Mouse (Mus musculus): Measurements from ENCODE around the gene Pip5kl1.

Gene Pip5kl1

DNA sequence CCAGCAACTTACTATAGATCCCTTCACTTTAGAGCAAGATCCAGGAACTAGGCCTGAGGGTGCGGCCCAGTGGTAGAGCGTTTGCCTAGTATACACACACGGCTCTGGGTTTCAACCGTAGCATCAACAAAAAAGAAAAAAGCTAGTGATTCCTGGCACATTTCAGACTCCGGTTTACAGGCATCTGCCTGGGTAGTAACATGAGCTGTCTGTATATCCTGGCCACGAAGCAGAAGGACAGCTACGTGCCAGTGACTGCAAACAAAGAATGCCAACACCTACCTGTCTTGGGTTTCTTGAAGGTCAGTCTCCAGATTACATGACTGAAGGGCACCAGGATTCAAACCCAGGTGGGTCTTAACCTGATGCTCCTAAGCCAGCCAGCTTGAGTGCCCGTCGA, 25.4 kb upstream of the Pip5kl1 start:
- DNase-seq = no peak

DNA sequence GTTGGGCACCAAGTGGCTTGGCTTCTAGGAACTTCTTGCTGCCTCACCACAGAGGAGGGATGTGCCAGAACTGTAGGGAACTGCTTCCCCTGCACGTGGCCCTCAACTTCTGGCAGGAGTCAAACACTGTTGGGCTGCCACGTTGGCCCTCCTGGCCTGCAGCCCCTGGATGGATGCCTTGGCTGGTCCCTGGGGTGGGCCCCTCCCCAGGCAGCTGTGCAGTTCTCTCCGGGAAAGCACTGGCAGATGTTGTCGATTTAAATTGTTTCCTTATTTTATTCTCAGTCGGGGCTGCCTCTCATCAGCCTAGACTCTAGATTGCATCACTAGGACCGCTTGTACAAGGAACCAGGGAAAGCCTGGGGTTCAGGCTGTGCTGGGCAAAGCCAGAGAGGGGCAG, 24.8 kb upstream of the Pip5kl1 start:
- no peak for DNase-seq

DNA sequence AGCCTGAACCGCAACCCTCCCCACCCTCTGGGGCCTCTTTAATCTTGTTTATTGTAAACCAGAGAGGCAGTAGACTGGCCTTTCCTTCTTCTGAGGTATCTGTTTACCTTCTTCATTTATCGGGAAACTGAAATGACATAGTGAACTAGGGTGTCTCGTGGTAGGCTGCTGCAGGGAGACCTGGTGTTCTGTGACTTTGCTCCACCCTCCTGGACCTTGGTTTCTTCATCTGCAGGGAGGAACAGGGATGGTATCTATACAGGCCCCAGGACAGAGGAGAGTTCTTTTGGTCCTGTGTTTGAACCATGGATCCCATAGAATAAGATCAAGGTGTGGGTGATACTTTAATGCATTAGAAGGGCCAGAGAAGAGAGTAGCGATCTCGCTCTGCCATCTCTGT, 23.4 kb upstream of the Pip5kl1 start:
- no peak for DNase-seq

DNA sequence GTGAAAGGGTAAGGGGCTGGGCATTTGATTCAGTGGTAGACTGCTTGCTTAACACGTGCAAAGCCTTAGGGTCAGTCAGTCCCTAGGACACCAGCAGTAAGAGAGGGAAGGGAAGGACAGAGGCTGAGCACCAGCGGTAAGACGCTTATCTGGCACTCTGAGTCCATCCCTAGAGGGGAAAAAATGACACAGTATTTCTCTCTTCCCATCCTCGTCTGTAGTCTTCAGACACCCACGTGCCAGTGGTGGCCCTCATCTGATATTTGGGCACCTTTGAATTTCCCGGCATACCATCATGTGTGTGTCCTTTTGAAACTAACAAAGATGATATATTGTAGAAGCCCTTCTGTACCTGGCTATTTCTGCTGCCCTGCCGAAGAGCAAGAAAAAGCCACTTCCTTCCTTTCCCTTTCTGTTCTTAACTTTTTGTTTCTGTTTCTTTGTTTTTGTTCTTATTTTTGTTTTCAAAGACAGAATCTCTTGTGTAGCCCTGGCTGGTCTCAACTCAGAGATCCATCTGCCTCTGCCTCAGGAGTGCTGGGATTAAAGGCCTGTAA, 20.9 kb upstream of the Pip5kl1 start:
- no peak for DNase-seq

GRCm38 (mm10) chr2:32555484-32555883, 19.1 kb upstream of the Pip5kl1 start:
- DNase-seq = no peak

DNA sequence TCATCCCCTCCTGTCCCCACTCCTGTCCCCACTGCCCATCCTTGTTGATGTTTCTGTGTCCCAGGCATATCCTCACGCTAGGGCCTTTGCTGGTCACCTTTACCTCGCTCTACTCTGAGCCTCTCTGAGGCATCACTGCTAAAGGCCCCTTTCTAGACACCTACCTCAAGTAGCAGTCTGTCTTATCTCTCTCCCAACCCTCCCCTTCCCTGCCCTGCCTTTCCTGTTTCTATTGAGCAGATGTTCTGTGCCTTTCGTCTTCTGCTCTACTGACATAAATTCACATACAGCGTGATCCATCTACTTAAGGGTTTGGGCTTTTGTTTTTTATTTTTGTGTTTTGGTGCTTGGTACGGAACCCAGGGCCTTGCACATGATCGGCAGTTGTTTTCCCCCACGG, 18.6 kb upstream of the Pip5kl1 start:
- DNase-seq = no peak

- DNase-seq = no peak
These were observed 15.0 kb upstream of the Pip5kl1 start for GRCm38 (mm10) chr2:32559570-32559969.

DNA sequence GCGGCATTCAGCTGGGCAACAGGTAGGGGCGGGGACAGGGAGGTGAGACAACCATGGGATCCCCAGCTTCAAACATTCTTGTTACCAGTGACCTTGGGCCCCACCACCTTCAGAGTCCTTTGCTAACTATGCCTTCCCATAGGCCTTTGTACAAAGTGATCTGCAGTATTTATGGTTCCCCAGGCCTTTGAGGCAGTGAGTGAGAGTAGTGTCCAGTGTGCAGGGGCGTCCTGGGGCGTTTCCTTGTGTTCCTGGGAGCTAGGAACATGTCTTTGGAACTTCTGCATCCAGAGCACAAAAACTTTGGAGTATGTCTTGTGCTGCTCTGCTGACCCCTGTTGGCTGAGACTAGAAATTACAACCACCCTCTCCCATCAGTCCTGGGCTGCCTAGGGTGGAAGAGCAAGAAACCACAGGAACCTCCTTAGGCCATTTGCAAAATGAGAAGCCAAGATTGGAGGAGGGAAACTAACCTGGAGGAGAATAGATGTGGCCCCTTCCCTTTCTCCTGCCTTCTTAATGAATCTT, 8.0 kb upstream of the Pip5kl1 start:
- DNase-seq = peak; percentile 63

DNA sequence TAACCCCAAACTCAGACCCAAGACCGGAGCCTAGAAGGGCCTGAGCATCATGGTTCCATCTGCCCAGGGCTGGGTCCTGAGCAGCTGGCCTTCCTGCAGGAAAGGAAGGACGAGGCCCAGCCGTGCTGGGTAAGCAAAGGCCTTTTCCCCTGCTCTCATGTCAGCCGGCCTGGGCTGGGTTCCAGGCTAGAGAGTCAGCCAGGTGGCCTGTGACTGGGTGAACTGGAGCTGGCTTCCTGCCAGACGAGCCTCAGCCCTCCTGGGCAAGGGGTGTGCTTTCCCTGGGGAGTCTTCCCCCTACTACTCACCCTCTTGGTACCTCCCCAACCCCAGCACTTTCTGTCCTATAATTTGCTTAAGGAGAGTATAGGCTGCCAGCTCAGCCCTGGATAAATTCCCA, 6.4 kb upstream of the Pip5kl1 start:
- no peak for DNase-seq

GRCm38 (mm10) chr2:32568941-32569340, 5.7 kb upstream of the Pip5kl1 start:
- no peak for DNase-seq

GRCm38 (mm10) chr2:32570698-32571494, 3.7 kb upstream of the Pip5kl1 start, which contains the start of gene Dpm2:
TSS of gene Dpm2 (plus strand) at chr2:32570858.
- peak; percentile 88 for DNase-seq

- no peak for DNase-seq
These were observed 2.4 kb upstream of the Pip5kl1 start for GRCm38 (mm10) chr2:32572196-32572595.

GRCm38 (mm10) chr2:32574901-32575585, 446 bp downstream of the Pip5kl1 start:
- DNase-seq = peak; percentile 44

DNA sequence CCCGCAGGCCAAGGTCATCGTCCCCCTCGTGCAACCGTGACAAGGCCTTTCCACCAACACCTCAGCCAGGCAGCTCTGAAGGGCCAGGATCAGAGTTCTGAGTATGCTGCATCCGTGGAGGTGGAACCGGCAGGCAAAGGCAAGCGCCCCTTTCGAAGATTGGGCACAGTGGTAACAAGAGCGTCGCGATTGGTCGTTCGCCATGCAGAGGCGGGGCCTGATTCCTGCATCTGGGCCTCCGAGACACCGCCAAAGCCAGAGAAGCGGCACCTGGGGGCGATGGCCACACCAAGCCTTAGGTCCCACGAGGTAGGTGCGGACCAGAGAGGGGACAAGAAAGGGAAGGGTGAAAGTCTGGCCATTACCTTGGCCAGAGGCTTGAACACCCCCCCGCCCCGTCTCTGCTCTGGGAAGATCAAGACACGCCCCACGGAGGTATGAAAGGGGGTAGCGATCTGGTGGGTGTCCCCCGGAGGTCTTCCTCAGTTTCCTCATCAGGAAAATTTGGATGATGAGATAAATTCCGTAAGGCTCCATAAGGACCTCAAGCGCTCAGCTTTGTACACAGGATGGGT, 1.1 kb downstream of the Pip5kl1 start, which contains the start of gene 9430097D07Rik:
TSS of gene 9430097D07Rik (minus strand) at position 99 of the 575 bp plus-strand sequence.
- DNase-seq = peak; percentile 58

DNA sequence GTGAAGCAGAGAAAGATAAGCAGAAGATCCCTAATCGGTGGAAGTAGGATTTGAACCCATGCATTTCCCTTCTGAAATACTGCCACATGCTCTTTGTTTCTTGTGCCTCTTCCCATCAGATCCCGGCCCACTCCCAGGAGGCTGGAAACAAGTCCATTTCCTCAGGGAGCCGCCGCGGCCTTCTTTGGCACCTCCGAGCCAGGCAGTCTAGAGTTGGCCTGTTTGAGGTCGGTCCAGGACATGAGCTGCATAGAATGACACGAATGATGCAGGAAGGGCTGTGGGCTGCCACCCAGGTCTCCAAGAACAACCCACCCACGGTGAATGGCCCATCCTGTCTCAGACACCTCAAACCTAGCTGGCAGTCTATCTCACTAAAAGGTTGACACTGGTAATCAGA, 1.9 kb downstream of the Pip5kl1 start:
- no peak for DNase-seq

DNA sequence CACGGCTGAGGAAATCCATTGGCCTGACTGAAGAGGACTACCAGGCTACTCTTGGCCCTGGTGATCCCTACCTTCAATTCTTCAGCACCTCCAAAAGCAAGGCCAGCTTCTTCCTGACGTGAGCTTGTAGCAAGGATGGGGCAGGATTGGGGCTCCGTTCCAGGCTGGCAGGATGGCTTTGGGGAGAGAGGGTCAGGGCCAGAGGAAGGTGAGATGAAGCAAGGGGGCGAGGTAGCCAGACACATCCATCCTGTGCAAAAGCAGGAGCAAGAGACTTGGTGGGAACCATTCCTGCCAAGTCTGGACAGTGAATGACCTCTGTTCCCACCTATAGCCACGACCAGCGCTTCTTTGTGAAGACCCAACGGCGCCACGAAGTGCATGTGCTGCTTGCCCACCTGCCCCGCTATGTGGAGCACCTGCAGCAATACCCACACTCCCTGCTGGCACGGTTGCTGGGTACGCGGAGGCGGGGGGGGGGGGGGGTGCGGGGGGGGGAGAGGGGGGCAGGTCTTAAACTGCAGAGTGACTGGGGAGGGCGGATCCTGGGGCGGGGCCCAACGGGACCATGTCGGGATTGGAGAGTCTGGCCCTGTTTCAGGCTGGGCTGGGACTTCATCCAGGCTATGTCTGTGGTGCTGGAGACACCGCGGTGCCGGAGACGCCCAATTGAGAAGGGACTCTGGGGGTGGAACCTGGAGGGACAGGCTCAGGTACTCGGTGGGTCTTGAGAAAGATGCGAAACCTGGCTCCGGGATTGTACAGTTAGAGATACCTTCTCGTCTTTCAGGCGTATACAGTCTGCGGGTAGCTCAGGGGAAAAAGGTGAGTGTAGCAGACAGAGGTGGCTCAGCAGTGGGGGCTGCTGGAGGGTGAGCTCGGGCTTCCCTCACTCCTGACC, 3.8 kb downstream of the Pip5kl1 start:
- no peak for DNase-seq

- peak; percentile 57 for DNase-seq
These were observed 7.0 kb downstream of the Pip5kl1 start for GRCm38 (mm10) chr2:32581450-32582095.

- peak; percentile 78 for DNase-seq
These were observed 8.5 kb downstream of the Pip5kl1 start for GRCm38 (mm10) chr2:32582830-32583799.

DNA sequence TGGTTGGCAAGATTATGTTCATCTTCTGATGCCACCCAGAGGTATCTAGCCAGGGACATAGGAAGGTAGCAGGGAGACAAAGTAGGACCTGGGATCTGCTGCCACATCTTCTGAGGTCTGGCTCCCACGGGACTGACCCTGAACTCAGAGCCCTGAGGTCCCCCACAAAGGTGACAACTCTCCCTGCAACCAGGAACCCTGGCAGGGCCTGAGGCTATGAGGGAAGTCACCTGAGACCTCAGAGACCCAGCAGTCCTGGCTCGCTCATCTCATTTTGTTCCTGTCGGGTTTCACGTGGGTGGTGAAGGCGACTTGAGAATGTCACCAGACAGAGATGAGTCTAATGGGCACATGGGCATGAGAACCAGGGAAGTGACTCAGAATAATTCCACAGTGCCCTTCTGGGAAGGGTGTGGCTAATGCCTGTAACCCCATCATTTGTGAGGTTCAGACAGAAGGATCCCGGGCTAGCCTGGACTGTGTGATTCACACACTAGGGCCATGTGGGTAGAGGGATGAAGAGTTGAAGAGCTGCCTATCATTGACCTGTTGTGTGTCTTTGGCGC, 10.6 kb downstream of the Pip5kl1 start:
- DNase-seq = no peak

DNA sequence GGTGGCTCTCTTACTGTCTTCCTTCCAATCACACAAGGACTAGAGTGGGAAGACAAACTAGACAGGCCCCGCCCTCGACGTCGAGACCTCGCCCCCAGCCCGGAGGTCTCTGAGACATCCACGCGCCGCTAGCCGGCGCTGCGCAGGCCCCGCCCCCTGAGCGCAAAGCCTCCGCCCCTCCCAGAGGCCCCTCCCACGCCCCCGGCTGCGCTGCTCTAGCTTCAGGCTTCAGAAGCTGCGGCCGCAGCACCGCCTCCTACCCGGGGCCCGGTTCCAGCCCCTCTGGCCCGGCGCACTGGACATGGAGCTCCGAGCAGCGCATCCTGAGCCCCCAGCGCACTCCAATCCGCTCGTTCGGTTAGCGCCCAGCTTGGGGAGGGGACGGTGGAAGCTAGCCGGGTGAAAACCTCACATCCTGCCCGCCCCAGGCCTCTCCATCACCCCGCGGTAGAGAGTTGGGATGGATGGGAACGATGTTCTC, 12.3 kb downstream of the Pip5kl1 start, which contains the start of gene St6galnac4:
TSS of gene St6galnac4 (plus strand) at position 225 of the 481 bp plus-strand sequence.
- peak; percentile 94 for DNase-seq

Measured in liver (tissue).